Mouse (Mus musculus) 3134 (cell line): Measurements from ENCODE around the gene Btbd6.

ENCODE experiments used
- DNase-seq: peaks from one replicate; pipeline ENCODE4 v3.0.0-alpha.2; 2011; ENCODE audit warnings: low spot score; ENCODE audit not compliant: insufficient read length; ENCODE audit errors: extremely low read depth

The Btbd6 gene

GRCm38 (mm10) chr12:112952926-112953565 is 23.2 kb upstream of the Btbd6 start:
- DNase-seq: no peak

GRCm38 (mm10) chr12:112955800-112956199 is 20.5 kb upstream of the Btbd6 start:
- DNase-seq: no peak

- peak; percentile 54 for DNase-seq
Observed at GRCm38 (mm10) chr12:112958303-112958702, 18.0 kb upstream of the Btbd6 start.

- DNase-seq: no peak
Observed at GRCm38 (mm10) chr12:112959421-112959820, 16.9 kb upstream of the Btbd6 start.

GRCm38 (mm10) chr12:112961428-112961827 is 14.9 kb upstream of the Btbd6 start:
- DNase-seq: no peak

GRCm38 (mm10) chr12:112961872-112962271 is 14.4 kb upstream of the Btbd6 start:
- peak; percentile 78 for DNase-seq

GRCm38 (mm10) chr12:112965783-112966182 is 10.5 kb upstream of the Btbd6 start:
- no peak for DNase-seq

GRCm38 (mm10) chr12:112968943-112969342 is 7.3 kb upstream of the Btbd6 start:
- DNase-seq: no peak

GRCm38 (mm10) chr12:112969616-112970015 is 6.7 kb upstream of the Btbd6 start:
- no peak for DNase-seq

- no peak for DNase-seq
Observed at GRCm38 (mm10) chr12:112974736-112975135, 1.5 kb upstream of the Btbd6 start.

- no peak for DNase-seq
Observed at GRCm38 (mm10) chr12:112977156-112977555, 874 bp downstream of the Btbd6 start.

GRCm38 (mm10) chr12:112982031-112982430 is 5.7 kb downstream of the Btbd6 start:
- DNase-seq: no peak

GRCm38 (mm10) chr12:112985346-112985745 is 9.1 kb downstream of the Btbd6 start:
- DNase-seq: no peak

GRCm38 (mm10) chr12:112987877-112988276 is 11.6 kb downstream of the Btbd6 start:
- no peak for DNase-seq

- no peak for DNase-seq
Observed at GRCm38 (mm10) chr12:112990706-112991405, 14.6 kb downstream of the Btbd6 start.

- no peak for DNase-seq
Observed at GRCm38 (mm10) chr12:112991444-112991843, 15.2 kb downstream of the Btbd6 start.

GRCm38 (mm10) chr12:112994153-112994552 is 17.9 kb downstream of the Btbd6 start:
- DNase-seq: no peak

GRCm38 (mm10) chr12:112999569-113000293 is 23.4 kb downstream of the Btbd6 start:
- DNase-seq: no peak

- DNase-seq: peak; percentile 95
Observed at GRCm38 (mm10) chr12:113000294-113001132, 24.2 kb downstream of the Btbd6 start, which contains the start of gene Brf1. TSS of gene Brf1 (minus strand) at chr12:113000704.

- DNase-seq: no peak
Observed at GRCm38 (mm10) chr12:113001133-113001474, 24.8 kb downstream of the Btbd6 start.

GRCm38 (mm10) chr12:113002667-113003066 is 26.4 kb downstream of the Btbd6 start:
- no peak for DNase-seq
